Mouse (Mus musculus): ENCODE data around the gene Upb1. TPM values are rescaled to one million over a fixed set of nuclear protein-coding genes. Genes with fewer than 3 reads are reported as not detected.
"Not testable (repeated sequence)": the region's sequence is repeated elsewhere in the genome, so short reads cannot be mapped to it uniquely, and the experiment has no call there.

Gene Upb1
- polyA plus RNA-seq, 1 experiment from 2014 or later: 0.39 TPM

GRCm38 (mm10) chr10:75390156-75390555 is 10.8 kb upstream of the Upb1 start:
- no peak overlapping the region for H3K4me3 ChIP-seq (ENCODE audit: low read depth, low read length)
- no peaks in the 10 kb centered on the region for H3K27me3 ChIP-seq (ENCODE audit: control insufficient read depth, insufficient read depth, low read length)
- H3K9ac ChIP-seq (ENCODE audit: low read depth, low read length): no peak overlapping the region
- no peaks in the 10 kb centered on the region for H3K9me3 ChIP-seq (replicated peaks; ENCODE audit: control insufficient read depth, low read length)
- no peak overlapping the region for H3K4me2 ChIP-seq
- no peaks in the 10 kb centered on the region for H3K4me1 ChIP-seq (ENCODE audit: control insufficient read depth, insufficient read depth, low read length)
- H3K27ac ChIP-seq (ENCODE audit: low read depth, low read length): no peak overlapping the region
- H3K36me3 ChIP-seq (ENCODE audit: control insufficient read depth, insufficient read depth, low read length): no peaks in the 10 kb centered on the region
- WGBS (ENCODE audit: insufficient replicate concordance): 88% methylated on average over 2 of the region's 2 CpGs
- no peak for ATAC-seq (replicated peaks; ENCODE audit: insufficient number of reproducible peaks, low FRiP score, low TSS enrichment)

GRCm38 (mm10) chr10:75390832-75391231 is 10.1 kb upstream of the Upb1 start:
- ATAC-seq (replicated peaks; ENCODE audit: insufficient number of reproducible peaks, low FRiP score, low TSS enrichment): no peak
- no peaks in the 10 kb centered on the region for H3K9me3 ChIP-seq (replicated peaks; ENCODE audit: control insufficient read depth, low read length)
- 76% methylated on average over 4 of the region's 4 CpGs for WGBS (ENCODE audit: insufficient replicate concordance)
- no peak overlapping the region for H3K27ac ChIP-seq (ENCODE audit: low read depth, low read length)
- H3K36me3 ChIP-seq (ENCODE audit: control insufficient read depth, insufficient read depth, low read length): no peaks in the 10 kb centered on the region
- H3K4me2 ChIP-seq: no peak overlapping the region
- H3K9ac ChIP-seq (ENCODE audit: low read depth, low read length): no peak overlapping the region
- no peaks in the 10 kb centered on the region for H3K27me3 ChIP-seq (ENCODE audit: control insufficient read depth, insufficient read depth, low read length)
- no peaks in the 10 kb centered on the region for H3K4me1 ChIP-seq (ENCODE audit: control insufficient read depth, insufficient read depth, low read length)
- no peak overlapping the region for H3K4me3 ChIP-seq (ENCODE audit: low read depth, low read length)

DNA sequence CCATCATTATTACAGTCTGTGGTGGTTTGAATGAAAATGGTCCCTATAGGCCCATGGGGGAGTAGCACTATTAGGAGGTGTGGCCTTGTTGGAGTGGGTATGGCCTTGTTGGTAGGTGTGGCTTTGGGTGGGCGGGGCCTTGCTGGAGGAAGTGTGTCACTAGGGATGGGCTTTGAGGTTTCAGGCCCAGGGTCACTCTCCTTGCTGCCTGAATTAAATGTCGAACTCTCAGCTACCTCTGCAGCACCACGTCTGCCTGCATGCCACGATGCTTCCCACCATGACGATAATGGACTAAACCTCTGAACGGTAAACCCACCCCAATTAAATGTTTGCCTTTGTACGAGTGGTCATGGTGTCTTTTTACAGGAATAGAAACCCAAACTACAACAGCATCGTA is 6.1 kb upstream of the Upb1 start:
- H3K36me3 ChIP-seq (ENCODE audit: control insufficient read depth, insufficient read depth, low read length): no peaks in the 10 kb centered on the region
- no peak overlapping the region for H3K4me2 ChIP-seq
- no peaks in the 10 kb centered on the region for H3K4me1 ChIP-seq (ENCODE audit: control insufficient read depth, insufficient read depth, low read length)
- H3K27me3 ChIP-seq (ENCODE audit: control insufficient read depth, insufficient read depth, low read length): no peaks in the 10 kb centered on the region
- no peak for ATAC-seq (replicated peaks; ENCODE audit: insufficient number of reproducible peaks, low FRiP score, low TSS enrichment)
- H3K4me3 ChIP-seq (ENCODE audit: low read depth, low read length): no peak overlapping the region
- WGBS (ENCODE audit: insufficient replicate concordance): 84% methylated on average over 8 of the region's 8 CpGs
- no peak overlapping the region for H3K9ac ChIP-seq (ENCODE audit: low read depth, low read length)
- no peaks in the 10 kb centered on the region for H3K9me3 ChIP-seq (replicated peaks; ENCODE audit: control insufficient read depth, low read length)
- no peak overlapping the region for H3K27ac ChIP-seq (ENCODE audit: low read depth, low read length)

GRCm38 (mm10) chr10:75396966-75397365 is 3.9 kb upstream of the Upb1 start:
- H3K27me3 ChIP-seq (ENCODE audit: control insufficient read depth, insufficient read depth, low read length): no peaks in the 10 kb centered on the region
- H3K36me3 ChIP-seq (ENCODE audit: control insufficient read depth, insufficient read depth, low read length): no peaks in the 10 kb centered on the region
- H3K4me3 ChIP-seq (ENCODE audit: low read depth, low read length): no peak overlapping the region
- H3K4me1 ChIP-seq (ENCODE audit: control insufficient read depth, insufficient read depth, low read length): no peaks in the 10 kb centered on the region
- whole genome bisulfite sequencing (ENCODE audit: insufficient replicate concordance): 35% methylated on average over 14 of the region's 14 CpGs
- no peak overlapping the region for H3K9ac ChIP-seq (ENCODE audit: low read depth, low read length)
- ATAC-seq (replicated peaks; ENCODE audit: insufficient number of reproducible peaks, low FRiP score, low TSS enrichment): no peak
- H3K9me3 ChIP-seq (replicated peaks; ENCODE audit: control insufficient read depth, low read length): no peaks in the 10 kb centered on the region
- H3K4me2 ChIP-seq: peak overlapping the region; percentile 22; the same call in 1 of the 2 replicates
- no peak overlapping the region for H3K27ac ChIP-seq (ENCODE audit: low read depth, low read length)

- ATAC-seq (replicated peaks; ENCODE audit: insufficient number of reproducible peaks, low FRiP score, low TSS enrichment): no peak
- H3K9ac ChIP-seq (ENCODE audit: low read depth, low read length): no peak overlapping the region
- peaks cover 4% of the 10 kb centered on the region for H3K4me1 ChIP-seq (ENCODE audit: control insufficient read depth, insufficient read depth, low read length)
- no peaks in the 10 kb centered on the region for H3K36me3 ChIP-seq (ENCODE audit: control insufficient read depth, insufficient read depth, low read length)
- no peak overlapping the region for H3K4me2 ChIP-seq
- no peak overlapping the region for H3K4me3 ChIP-seq (ENCODE audit: low read depth, low read length)
- H3K9me3 ChIP-seq (replicated peaks; ENCODE audit: control insufficient read depth, low read length): no peaks in the 10 kb centered on the region
- H3K27ac ChIP-seq (ENCODE audit: low read depth, low read length): no peak overlapping the region
- no peaks in the 10 kb centered on the region for H3K27me3 ChIP-seq (ENCODE audit: control insufficient read depth, insufficient read depth, low read length)
- WGBS (ENCODE audit: insufficient replicate concordance): 63% methylated on average over 8 of the region's 8 CpGs
These were observed 5.0 kb downstream of the Upb1 start for GRCm38 (mm10) chr10:75405916-75406315.

DNA sequence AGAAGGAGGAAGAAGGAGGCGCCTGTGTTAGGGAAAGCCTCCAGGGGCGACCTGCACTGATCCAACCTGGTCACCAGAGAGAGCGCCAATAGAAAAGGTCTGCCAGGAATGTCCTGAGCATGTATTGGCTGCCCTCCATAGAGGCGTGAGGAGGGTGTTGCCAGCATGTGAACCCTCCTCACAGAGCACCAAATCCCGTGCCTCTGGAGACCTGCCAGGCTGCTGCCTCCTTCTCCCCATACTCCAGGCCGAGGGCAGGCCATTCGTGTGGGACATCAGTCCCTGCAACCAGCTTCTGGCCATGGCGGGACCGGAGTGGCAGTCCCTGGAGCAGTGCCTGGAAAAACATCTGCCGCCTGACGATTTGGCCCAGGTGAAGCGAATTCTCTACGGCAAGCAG is 5.8 kb downstream of the Upb1 start:
- Histone ChIP-seq H3K36me3 (ENCODE audit: control insufficient read depth, insufficient read depth, low read length) (no peaks in the 10 kb centered on the region), H3K9ac (ENCODE audit: low read depth, low read length) (no peak overlapping the region), H3K27ac (ENCODE audit: low read depth, low read length) (no peak overlapping the region), H3K9me3 (replicated peaks; ENCODE audit: control insufficient read depth, low read length) (no peaks in the 10 kb centered on the region), H3K4me1 (ENCODE audit: control insufficient read depth, insufficient read depth, low read length) (peaks cover 6% of the 10 kb centered on the region), H3K27me3 (ENCODE audit: control insufficient read depth, insufficient read depth, low read length) (no peaks in the 10 kb centered on the region), H3K4me3 (ENCODE audit: low read depth, low read length) (no peak overlapping the region), H3K4me2 (no peak overlapping the region)
- ATAC-seq (replicated peaks; ENCODE audit: insufficient number of reproducible peaks, low FRiP score, low TSS enrichment): no peak
- WGBS (ENCODE audit: insufficient replicate concordance): 36% methylated on average over 13 of the region's 13 CpGs

GRCm38 (mm10) chr10:75407741-75408140 is 6.8 kb downstream of the Upb1 start:
- H3K9ac ChIP-seq (ENCODE audit: low read depth, low read length): no peak overlapping the region
- 90% methylated on average over 4 of the region's 4 CpGs for WGBS (ENCODE audit: insufficient replicate concordance)
- H3K36me3 ChIP-seq (ENCODE audit: control insufficient read depth, insufficient read depth, low read length): no peaks in the 10 kb centered on the region
- no peak overlapping the region for H3K4me3 ChIP-seq (ENCODE audit: low read depth, low read length)
- no peak overlapping the region for H3K4me2 ChIP-seq
- no peak for ATAC-seq (replicated peaks; ENCODE audit: insufficient number of reproducible peaks, low FRiP score, low TSS enrichment)
- H3K9me3 ChIP-seq (replicated peaks; ENCODE audit: control insufficient read depth, low read length): no peaks in the 10 kb centered on the region
- no peak overlapping the region for H3K27ac ChIP-seq (ENCODE audit: low read depth, low read length)
- peaks cover 9% of the 10 kb centered on the region for H3K4me1 ChIP-seq (ENCODE audit: control insufficient read depth, insufficient read depth, low read length)
- H3K27me3 ChIP-seq (ENCODE audit: control insufficient read depth, insufficient read depth, low read length): no peaks in the 10 kb centered on the region

GRCm38 (mm10) chr10:75411343-75412113 is 10.6 kb downstream of the Upb1 start:
- not testable (repeated sequence) for H3K27ac ChIP-seq (ENCODE audit: low read depth, low read length); H3K27me3 ChIP-seq (ENCODE audit: control insufficient read depth, insufficient read depth, low read length); H3K9ac ChIP-seq (ENCODE audit: low read depth, low read length); H3K9me3 ChIP-seq (replicated peaks; ENCODE audit: control insufficient read depth, low read length); H3K4me3 ChIP-seq (ENCODE audit: low read depth, low read length); ATAC-seq (replicated peaks; ENCODE audit: insufficient number of reproducible peaks, low FRiP score, low TSS enrichment); H3K36me3 ChIP-seq (ENCODE audit: control insufficient read depth, insufficient read depth, low read length); H3K4me1 ChIP-seq (ENCODE audit: control insufficient read depth, insufficient read depth, low read length); H3K4me2 ChIP-seq
- WGBS (ENCODE audit: insufficient replicate concordance): 31% methylated on average over 9 of the region's 10 CpGs

Measured in heart, embryonic 11.5 days (tissue).